Mouse (Mus musculus) frontal cortex, postnatal 10 days (tissue): ENCODE data around the gene Cdh4.

Source experiments
- DNase-seq, 2 experiments: peaks; one replicate each; pipeline ENCODE4 v3.0.0; 2022; ENCODE audit warnings: low spot score in 2 of 2, mixed read lengths in 1 of 2

Cdh4 gene

GRCm38 (mm10) chr2:179729802-179730201, 287.6 kb downstream of the Cdh4 start:
- DNase-seq, result no peak

- no peak for DNase-seq
Observed at GRCm38 (mm10) chr2:179733141-179733831, 291.1 kb downstream of the Cdh4 start.

GRCm38 (mm10) chr2:179742419-179742818, 300.2 kb downstream of the Cdh4 start:
- no peak for DNase-seq

GRCm38 (mm10) chr2:179742828-179743227, 300.6 kb downstream of the Cdh4 start:
- DNase-seq, result no peak

GRCm38 (mm10) chr2:179746491-179746890, 304.3 kb downstream of the Cdh4 start:
- DNase-seq, result no peak

- DNase-seq, result no peak
Observed at GRCm38 (mm10) chr2:179749399-179749798, 307.2 kb downstream of the Cdh4 start.

- no peak for DNase-seq
Observed at GRCm38 (mm10) chr2:179753811-179754210, 311.6 kb downstream of the Cdh4 start.

GRCm38 (mm10) chr2:179754776-179755175, 312.5 kb downstream of the Cdh4 start:
- DNase-seq, result no peak

GRCm38 (mm10) chr2:179761718-179762441, 319.6 kb downstream of the Cdh4 start:
- DNase-seq, result no peak

GRCm38 (mm10) chr2:179762521-179763305, 320.5 kb downstream of the Cdh4 start:
- DNase-seq, result peak in 1 of 2 experiments; percentile 29

- no peak for DNase-seq
Observed at GRCm38 (mm10) chr2:179764460-179764859, 322.2 kb downstream of the Cdh4 start.

GRCm38 (mm10) chr2:179766664-179767526, 324.7 kb downstream of the Cdh4 start:
- DNase-seq, result no peak

- DNase-seq, result no peak
Observed at GRCm38 (mm10) chr2:179767527-179767849, 325.3 kb downstream of the Cdh4 start.

- peak; percentile 49 to 57 for DNase-seq
Observed at GRCm38 (mm10) chr2:179769137-179769536, 326.9 kb downstream of the Cdh4 start.

GRCm38 (mm10) chr2:179769943-179770342, 327.7 kb downstream of the Cdh4 start:
- DNase-seq, result no peak

GRCm38 (mm10) chr2:179774440-179775110, 332.3 kb downstream of the Cdh4 start:
- DNase-seq, result no peak

GRCm38 (mm10) chr2:179775999-179776705, 333.9 kb downstream of the Cdh4 start:
- DNase-seq, result no peak

GRCm38 (mm10) chr2:179779266-179779665, 337.0 kb downstream of the Cdh4 start:
- no peak for DNase-seq

GRCm38 (mm10) chr2:179780961-179781360, 338.7 kb downstream of the Cdh4 start:
- DNase-seq, result no peak

- no peak for DNase-seq
Observed at GRCm38 (mm10) chr2:179787256-179787655, 345.0 kb downstream of the Cdh4 start.
